Mouse (Mus musculus): ENCODE results near the gene Cxcl14.

DNA sequence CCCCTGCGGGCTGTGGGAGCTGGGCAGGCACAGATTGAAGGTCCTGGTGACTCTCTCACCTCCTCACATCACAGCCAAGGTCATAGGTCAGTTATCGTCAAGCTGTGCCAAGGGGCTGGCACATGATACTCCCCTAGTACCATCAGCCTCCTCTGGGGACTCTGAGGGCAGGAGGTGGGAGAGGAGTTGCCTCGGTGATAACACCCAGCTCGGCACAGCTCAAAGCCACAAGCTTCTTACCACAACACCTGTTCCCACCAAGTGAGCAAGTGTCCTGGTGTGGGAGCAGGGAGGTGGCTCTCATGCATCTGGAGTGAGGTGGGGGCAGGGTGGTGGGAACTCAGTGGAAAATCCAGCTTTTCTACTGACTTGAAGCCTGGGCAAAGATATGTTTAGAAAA is 34.1 kb downstream of the Cxcl14 start:
- no peak for TF ChIP-seq POLR2A (IDR thresholded peaks at IDR 0.05; ENCODE audit: insufficient read depth, low read depth, low read length)
- no peak for TF ChIP-seq CTCF (IDR thresholded peaks at IDR 0.05; ENCODE audit: insufficient read depth, low read depth, low read length)

Data from olfactory bulb, adult 2 months (tissue).